Mouse (Mus musculus) forelimb bud, embryonic 11.5 days (tissue): ENCODE data around the gene Lrrc8b.

Experiments
- DNase-seq: peaks from one replicate; pipeline ENCODE4 v3.0.0-alpha.2; 2012; ENCODE audit warnings: low read depth, low spot score

Gene Lrrc8b

DNA sequence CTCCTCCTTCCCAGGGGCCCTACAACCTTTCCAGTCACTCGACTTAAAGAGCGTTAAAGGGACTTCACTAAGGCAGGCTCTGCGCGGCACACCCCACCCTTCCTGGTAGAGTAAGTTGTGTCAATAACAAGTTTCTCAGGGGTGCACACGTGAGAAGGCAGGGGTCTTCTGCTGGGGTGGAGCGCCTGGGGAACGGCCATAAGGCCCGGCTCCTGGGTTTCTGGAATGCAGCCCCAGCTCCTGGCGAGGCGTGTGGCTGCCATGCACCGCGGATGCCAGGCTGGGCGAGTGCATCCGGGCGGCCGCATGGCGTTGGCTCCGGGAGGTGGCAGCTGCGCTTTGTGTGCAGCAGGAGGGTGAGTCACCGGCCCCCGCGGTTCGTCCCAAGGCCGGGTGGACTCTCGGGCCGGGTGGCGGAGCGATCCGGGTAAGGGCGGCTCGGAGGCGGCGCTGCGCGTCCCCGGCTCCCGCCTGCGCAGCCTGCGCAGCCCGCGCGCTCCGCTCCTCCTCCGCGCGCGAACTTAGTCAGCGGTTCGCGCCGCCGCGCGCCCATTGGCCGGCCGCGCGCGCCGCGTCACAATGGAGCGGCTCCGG is at the start of gene Lrrc8b:
Gene Lrrc8b (plus strand): TSS at position 578 of the 594 bp plus-strand sequence.
- peak; percentile 80 for DNase-seq

DNA sequence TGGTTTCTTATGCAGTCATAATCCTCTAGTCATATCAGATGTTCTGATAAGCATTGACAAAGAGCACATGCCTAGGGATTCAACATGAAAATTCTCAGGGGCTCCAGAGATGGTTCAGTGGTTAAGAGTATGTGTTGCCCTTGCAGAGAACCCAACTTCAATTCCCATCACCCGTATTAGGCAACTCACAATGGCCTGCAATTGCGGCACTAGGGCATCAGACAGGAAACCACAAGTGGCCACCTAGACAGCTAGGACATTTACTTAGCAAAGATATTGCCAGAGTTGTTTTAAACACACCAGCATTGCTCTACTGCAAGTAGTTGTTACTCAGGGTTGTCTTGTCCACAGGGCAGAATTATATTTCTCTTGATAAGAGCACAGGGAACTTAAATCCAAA is 34.1 kb upstream of the Lrrc8b start:
- no peak for DNase-seq

GRCm38 (mm10) chr5:105390346-105390745 is 25.2 kb upstream of the Lrrc8b start:
- no peak for DNase-seq

- no peak for DNase-seq
Observed at GRCm38 (mm10) chr5:105393731-105394130, 21.8 kb upstream of the Lrrc8b start.

GRCm38 (mm10) chr5:105395188-105395587 is 20.4 kb upstream of the Lrrc8b start:
- no peak for DNase-seq

DNA sequence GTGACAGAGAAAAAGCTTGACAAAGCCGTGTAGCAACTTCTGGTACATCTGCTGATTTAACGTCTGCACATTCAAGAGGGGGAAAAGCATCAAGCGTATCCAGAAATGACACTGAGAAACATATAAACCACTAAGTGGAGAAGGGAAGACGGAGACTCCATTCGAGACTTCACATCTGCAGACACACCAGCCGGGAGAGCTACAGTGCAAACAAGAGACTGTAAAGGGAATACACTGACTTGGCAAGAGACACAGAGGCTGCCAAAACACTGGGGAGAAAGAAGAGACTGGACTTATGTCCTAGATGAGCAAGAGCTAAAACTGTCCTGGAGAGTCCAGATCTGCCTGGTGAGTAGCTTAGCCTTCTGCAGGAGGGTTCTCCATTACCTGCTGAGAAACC is 16.6 kb upstream of the Lrrc8b start:
- no peak for DNase-seq

- peak; percentile 71 for DNase-seq
Observed at GRCm38 (mm10) chr5:105399631-105400423, 15.7 kb upstream of the Lrrc8b start.

GRCm38 (mm10) chr5:105400424-105401375 is 14.9 kb upstream of the Lrrc8b start:
- no peak for DNase-seq

- no peak for DNase-seq
Observed at GRCm38 (mm10) chr5:105401536-105401935, 14.0 kb upstream of the Lrrc8b start.

GRCm38 (mm10) chr5:105404961-105405360 is 10.6 kb upstream of the Lrrc8b start:
- peak; percentile 69 for DNase-seq

DNA sequence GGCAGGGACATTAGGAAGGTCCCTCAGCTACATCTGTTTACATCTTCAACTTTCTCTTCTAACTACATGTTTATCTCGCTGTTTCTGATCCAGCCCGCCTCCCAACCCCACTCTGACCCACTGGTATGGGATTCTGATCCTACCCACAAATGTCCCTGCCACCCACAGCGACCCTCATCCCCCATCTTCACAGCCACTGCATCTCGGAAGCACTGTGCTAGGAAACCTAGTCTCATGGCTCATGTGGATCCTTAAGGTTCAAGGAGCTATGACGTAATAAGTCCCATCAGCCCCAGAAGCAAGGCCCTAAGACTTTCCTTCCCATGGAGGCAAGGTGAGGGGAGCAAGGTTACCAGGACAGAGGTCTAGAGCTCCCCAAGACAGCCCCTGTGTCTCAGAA is 7.9 kb upstream of the Lrrc8b start:
- DNase-seq = no peak

DNA sequence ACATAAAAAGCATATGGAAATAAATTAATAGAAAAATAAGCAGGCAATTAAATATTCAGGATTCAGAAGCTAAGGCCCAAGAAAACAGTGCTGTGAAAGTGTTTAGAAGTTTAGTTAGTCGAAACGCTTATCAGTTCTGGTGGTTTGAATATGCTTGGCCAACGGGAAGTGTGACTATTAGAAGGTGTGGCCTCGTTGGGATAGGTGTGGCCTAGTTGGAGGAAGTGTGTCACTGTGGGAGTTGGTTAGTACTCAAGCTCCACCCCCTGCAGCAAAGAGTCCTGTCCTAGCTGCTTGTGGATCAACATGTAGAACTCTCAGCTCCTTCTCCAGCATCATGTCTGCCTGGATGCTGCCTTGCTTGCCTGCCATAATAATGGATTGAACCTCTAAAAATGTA is 6.5 kb upstream of the Lrrc8b start:
- DNase-seq = no peak

DNA sequence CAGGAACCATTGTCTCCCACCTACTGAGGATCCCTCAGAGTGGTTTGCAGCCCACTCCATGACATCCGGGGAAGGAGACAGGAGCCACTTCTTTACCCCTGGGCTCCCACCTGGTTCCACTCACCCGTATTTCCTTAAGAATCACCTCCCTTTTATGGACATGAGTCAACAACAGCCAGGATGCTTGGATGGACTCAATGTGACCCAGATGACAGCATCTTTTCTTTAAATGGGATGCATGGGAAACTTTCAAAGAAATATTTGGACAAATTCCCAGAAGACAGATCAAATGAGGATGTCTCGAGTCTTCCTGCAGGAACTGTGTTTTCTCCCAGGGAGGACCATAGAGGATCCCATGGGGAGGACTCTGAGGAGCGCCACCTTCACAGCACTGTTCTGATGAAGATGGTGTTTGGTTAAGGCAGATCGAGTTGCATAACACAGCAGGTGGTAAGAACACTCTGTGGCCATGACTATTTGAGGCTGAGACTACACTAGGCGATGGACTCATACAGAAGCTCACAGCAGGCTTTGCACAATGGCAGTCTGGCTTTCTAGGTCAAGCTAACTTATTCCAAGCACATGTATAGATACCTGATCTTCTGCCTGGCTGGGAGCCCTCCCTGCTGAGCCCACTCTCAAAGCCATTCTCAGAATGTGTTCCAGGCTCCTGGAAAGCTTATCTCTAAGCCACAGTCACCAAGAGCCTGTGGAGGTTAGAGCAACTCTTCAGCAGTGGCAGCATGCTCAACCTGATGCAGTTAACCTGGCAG is 4.9 kb upstream of the Lrrc8b start:
- DNase-seq = no peak

DNA sequence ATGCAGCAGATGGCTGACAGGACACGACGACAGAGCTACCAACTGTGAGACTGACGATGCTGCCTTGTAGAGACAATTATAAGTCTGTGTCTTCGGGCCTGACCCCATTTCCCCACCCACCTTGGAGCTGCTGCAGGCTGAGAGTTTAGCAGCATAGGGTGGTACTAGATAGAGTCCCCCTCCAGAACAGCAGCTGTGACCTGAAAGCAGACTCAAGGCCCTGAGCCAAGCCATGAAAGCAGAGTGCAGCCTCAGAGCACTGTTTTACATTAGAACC is 4.3 kb upstream of the Lrrc8b start:
- no peak for DNase-seq

DNA sequence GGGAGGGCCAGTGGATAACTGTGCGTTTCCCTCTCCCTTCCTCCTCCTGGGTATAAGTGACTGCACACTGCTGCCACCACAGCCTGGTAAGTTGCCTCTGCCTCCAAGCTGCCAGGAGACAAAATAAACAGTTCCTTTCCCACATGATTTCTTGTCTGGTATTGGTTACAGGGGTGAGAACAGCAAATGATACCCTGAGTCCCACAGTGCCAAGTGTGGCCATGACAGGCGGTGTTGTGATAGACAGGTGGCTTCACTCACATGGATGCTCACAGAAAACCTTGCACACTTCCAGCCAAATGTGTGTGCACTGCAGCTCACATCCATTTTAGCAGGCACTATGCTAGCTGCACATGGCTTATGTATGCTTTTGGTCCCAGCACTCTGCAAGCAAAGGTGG is 3.8 kb upstream of the Lrrc8b start:
- no peak for DNase-seq

- no peak for DNase-seq
Observed at GRCm38 (mm10) chr5:105412634-105413033, 2.9 kb upstream of the Lrrc8b start.

DNA sequence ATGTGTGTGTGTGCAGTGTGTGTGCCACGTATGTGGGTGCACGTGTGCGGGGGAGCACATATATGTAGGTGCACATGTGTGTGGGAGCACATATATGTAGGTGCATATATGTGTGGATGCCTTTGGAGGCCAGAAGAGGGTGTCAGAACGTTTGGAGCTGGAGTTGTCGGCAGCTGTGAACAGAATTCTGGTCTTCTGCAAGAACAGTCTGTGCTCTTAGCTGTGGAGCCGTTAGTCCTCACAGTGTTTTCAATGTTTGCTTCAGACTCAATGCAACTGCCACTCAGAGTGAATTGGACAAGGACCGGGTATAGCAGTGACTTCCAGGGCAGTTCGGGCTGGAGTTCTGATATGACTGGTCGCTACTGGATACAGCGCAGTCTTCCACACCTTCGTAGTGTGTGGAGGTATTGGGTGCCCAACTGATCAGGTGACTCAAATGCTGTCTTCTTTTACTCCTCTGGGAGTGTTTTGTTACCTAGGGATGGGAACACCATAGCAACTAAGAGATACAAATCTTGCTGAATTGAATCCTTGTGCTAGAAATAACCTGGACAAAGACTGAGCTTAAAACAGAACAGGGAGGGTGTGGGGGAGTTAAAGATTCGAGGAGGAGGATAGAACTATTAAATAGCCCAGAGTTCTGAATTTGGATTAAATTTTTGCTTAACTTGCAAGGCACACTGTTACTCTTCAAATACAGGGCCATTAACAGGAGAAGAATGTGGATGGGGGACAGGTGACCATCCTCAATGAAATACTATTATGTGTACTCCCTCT is 1.0 kb upstream of the Lrrc8b start:
- DNase-seq = no peak

GRCm38 (mm10) chr5:105415951-105416675 is 538 bp downstream of the Lrrc8b start:
- DNase-seq = no peak

GRCm38 (mm10) chr5:105417217-105417616 is 1.6 kb downstream of the Lrrc8b start:
- DNase-seq = no peak

DNA sequence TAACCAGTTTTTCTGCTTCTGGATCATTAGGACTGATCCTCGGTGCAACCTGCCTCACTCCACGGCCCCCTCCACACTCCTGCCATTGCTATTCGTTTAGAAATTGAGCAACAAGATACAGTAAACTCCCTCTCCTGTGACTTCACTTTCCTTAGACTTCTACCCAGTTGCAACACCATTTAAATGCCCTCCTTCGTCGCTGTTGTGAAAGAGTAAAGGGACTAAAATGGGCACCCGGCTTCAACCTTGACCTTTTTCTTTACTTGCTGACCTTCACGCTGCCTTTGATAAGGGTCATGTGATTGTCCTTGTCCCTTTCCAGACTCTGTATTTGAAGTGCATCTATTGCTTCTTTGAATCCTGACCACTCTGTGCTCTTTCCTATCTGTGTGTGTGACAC is 2.8 kb downstream of the Lrrc8b start:
- no peak for DNase-seq
